Mouse (Mus musculus): ENCODE results near the gene Vps45. TPM values are rescaled to one million over a fixed set of nuclear protein-coding genes. Genes with fewer than 3 reads are reported as not detected.

The Vps45 gene
- polyA plus RNA-seq, 1 experiment from 2014 or later = 27.9 TPM

- no peak for DNase-seq (ENCODE audit: low spot score)
- no peak overlapping the region for H3K4me3 ChIP-seq (ENCODE audit: low read depth, low read length)
- ATAC-seq (ENCODE audit: low FRiP score) = no peak
- H3K36me3 ChIP-seq (ENCODE audit: control insufficient read depth, insufficient read depth, low read length) = no peaks in the 10 kb centered on the region
- no peaks in the 10 kb centered on the region for H3K27me3 ChIP-seq (ENCODE audit: control insufficient read depth, insufficient read depth, low read length)
- no peak overlapping the region for H3K27ac ChIP-seq (ENCODE audit: low read depth, low read length)
- no peak overlapping the region for H3K9ac ChIP-seq (ENCODE audit: low read depth, low read length)
- WGBS = 81% methylated on average over 14 of the region's 14 CpGs
- peaks cover 7% of the 10 kb centered on the region; the same call in 1 of the 2 replicates for H3K4me1 ChIP-seq (replicated peaks; ENCODE audit: control insufficient read depth, insufficient read depth, low read length)
- H3K4me2 ChIP-seq (replicated peaks; ENCODE audit: low read depth, low read length) = no peak overlapping the region
- no peaks in the 10 kb centered on the region for H3K9me3 ChIP-seq (ENCODE audit: control insufficient read depth, low read length)
Measured at GRCm38 (mm10) chr3:96000080-96000632, 58.1 kb downstream of the Vps45 start.

- 88% methylated on average over 12 of the region's 12 CpGs for WGBS
- Histone ChIP-seq H3K27me3 (ENCODE audit: control insufficient read depth, insufficient read depth, low read length) (no peaks in the 10 kb centered on the region), H3K4me3 (ENCODE audit: low read depth, low read length) (no peak overlapping the region), H3K27ac (ENCODE audit: low read depth, low read length) (no peak overlapping the region), H3K36me3 (ENCODE audit: control insufficient read depth, insufficient read depth, low read length) (no peaks in the 10 kb centered on the region), H3K9ac (ENCODE audit: low read depth, low read length) (no peak overlapping the region), H3K9me3 (ENCODE audit: control insufficient read depth, low read length) (no peaks in the 10 kb centered on the region), H3K4me2 (replicated peaks; ENCODE audit: low read depth, low read length) (no peak overlapping the region), H3K4me1 (replicated peaks; ENCODE audit: control insufficient read depth, insufficient read depth, low read length) (peaks cover 7% of the 10 kb centered on the region; the same call in 1 of the 2 replicates)
- DNase-seq (ENCODE audit: low spot score) = no peak
- ATAC-seq (ENCODE audit: low FRiP score) = no peak
Measured at GRCm38 (mm10) chr3:95999308-96000079, 58.8 kb downstream of the Vps45 start.

GRCm38 (mm10) chr3:95997203-95997721 is 61.0 kb downstream of the Vps45 start:
- no peak for DNase-seq (ENCODE audit: low spot score)
- no peaks in the 10 kb centered on the region for H3K27me3 ChIP-seq (ENCODE audit: control insufficient read depth, insufficient read depth, low read length)
- peaks cover 18% of the 10 kb centered on the region; the same call in 1 of the 2 replicates for H3K4me1 ChIP-seq (replicated peaks; ENCODE audit: control insufficient read depth, insufficient read depth, low read length)
- H3K4me3 ChIP-seq (ENCODE audit: low read depth, low read length) = peak overlapping the region; percentile 52
- peak overlapping the region; percentile 49 for H3K4me2 ChIP-seq (replicated peaks; ENCODE audit: low read depth, low read length)
- no peaks in the 10 kb centered on the region; the same call in 1 of the 2 replicates for H3K36me3 ChIP-seq (ENCODE audit: control insufficient read depth, insufficient read depth, low read length)
- 0 out of 2 replicates have a peak overlapping the region, but pooled peaks have one; percentile 20 for H3K9ac ChIP-seq (ENCODE audit: low read depth, low read length)
- ATAC-seq (ENCODE audit: low FRiP score) = 0 out of 2 replicates have a peak, but pooled peaks have one; percentile 19
- H3K9me3 ChIP-seq (ENCODE audit: control insufficient read depth, low read length) = no peaks in the 10 kb centered on the region
- H3K27ac ChIP-seq (ENCODE audit: low read depth, low read length) = no peak overlapping the region
- 25% methylated on average over 9 of the region's 9 CpGs for WGBS

- peak overlapping the region; percentile 94 for H3K9ac ChIP-seq (ENCODE audit: low read depth, low read length)
- peaks cover 18% of the 10 kb centered on the region; the same call in 1 of the 2 replicates for H3K4me1 ChIP-seq (replicated peaks; ENCODE audit: control insufficient read depth, insufficient read depth, low read length)
- ATAC-seq (ENCODE audit: low FRiP score) (no peak; the same call in 1 of the 2 replicates), DNase-seq (ENCODE audit: low spot score) (no peak)
- no peaks in the 10 kb centered on the region for H3K27me3 ChIP-seq (ENCODE audit: control insufficient read depth, insufficient read depth, low read length)
- H3K27ac ChIP-seq (ENCODE audit: low read depth, low read length) = peak overlapping the region; percentile 95
- WGBS = 11% methylated on average over 6 of the region's 6 CpGs
- H3K9me3 ChIP-seq (ENCODE audit: control insufficient read depth, low read length) = no peaks in the 10 kb centered on the region
- H3K4me2 ChIP-seq (replicated peaks; ENCODE audit: low read depth, low read length) = peak overlapping the region; percentile 49
- peak overlapping the region; percentile 52 for H3K4me3 ChIP-seq (ENCODE audit: low read depth, low read length)
- H3K36me3 ChIP-seq (ENCODE audit: control insufficient read depth, insufficient read depth, low read length) = peaks cover 2% of the 10 kb centered on the region
Measured at GRCm38 (mm10) chr3:95996451-95997073, 61.7 kb downstream of the Vps45 start.

- Histone ChIP-seq H3K4me3 (ENCODE audit: low read depth, low read length) (peak within 1 kb of the TSS; percentile 52), H3K4me2 (replicated peaks; ENCODE audit: low read depth, low read length) (peak within 1 kb of the TSS; percentile 49), H3K9ac (ENCODE audit: low read depth, low read length) (peak within 1 kb of the TSS; percentile 94), H3K27me3 (ENCODE audit: control insufficient read depth, insufficient read depth, low read length) (no peaks in the 10 kb centered on the region), H3K4me1 (replicated peaks; ENCODE audit: control insufficient read depth, insufficient read depth, low read length) (peaks cover 18% of the 10 kb centered on the region; the same call in 1 of the 2 replicates), H3K9me3 (ENCODE audit: control insufficient read depth, low read length) (no peaks in the 10 kb centered on the region), H3K36me3 (ENCODE audit: control insufficient read depth, insufficient read depth, low read length) (peaks cover 6% of the 10 kb centered on the region), H3K27ac (ENCODE audit: low read depth, low read length) (peak within 1 kb of the TSS; percentile 95)
- under 1% methylated on average over 42 of the region's 84 CpGs for WGBS
- DNase-seq (ENCODE audit: low spot score) = peak; percentile 79
- ATAC-seq (ENCODE audit: low FRiP score) = peak; percentile 63
Measured at GRCm38 (mm10) chr3:95995802-95996428, 62.4 kb downstream of the Vps45 start, which contains the start of gene Plekho1. Gene Plekho1 (minus strand): TSS chr3:95996001.

GRCm38 (mm10) chr3:95994975-95995801 is 63.1 kb downstream of the Vps45 start:
- Histone ChIP-seq H3K4me1 (replicated peaks; ENCODE audit: control insufficient read depth, insufficient read depth, low read length) (peaks cover 18% of the 10 kb centered on the region; the same call in 1 of the 2 replicates), H3K9ac (ENCODE audit: low read depth, low read length) (peak overlapping the region; percentile 94), H3K4me3 (ENCODE audit: low read depth, low read length) (peak overlapping the region; percentile 52), H3K27ac (ENCODE audit: low read depth, low read length) (peak overlapping the region; percentile 95), H3K4me2 (replicated peaks; ENCODE audit: low read depth, low read length) (peak overlapping the region; percentile 49), H3K36me3 (ENCODE audit: control insufficient read depth, insufficient read depth, low read length) (peaks cover 8% of the 10 kb centered on the region), H3K9me3 (ENCODE audit: control insufficient read depth, low read length) (no peaks in the 10 kb centered on the region), H3K27me3 (ENCODE audit: control insufficient read depth, insufficient read depth, low read length) (no peaks in the 10 kb centered on the region)
- DNase-seq (ENCODE audit: low spot score) (peak; percentile 78), ATAC-seq (ENCODE audit: low FRiP score) (peak; percentile 80)
- WGBS = under 1% methylated on average over 49 of the region's 51 CpGs

- peak overlapping the region; percentile 49 for H3K4me2 ChIP-seq (replicated peaks; ENCODE audit: low read depth, low read length)
- DNase-seq (ENCODE audit: low spot score) (no peak), ATAC-seq (ENCODE audit: low FRiP score) (no peak)
- H3K36me3 ChIP-seq (ENCODE audit: control insufficient read depth, insufficient read depth, low read length) = peaks cover 14% of the 10 kb centered on the region
- H3K27ac ChIP-seq (ENCODE audit: low read depth, low read length) = peak overlapping the region; percentile 95
- WGBS = 20% methylated on average over 6 of the region's 6 CpGs
- peaks cover 18% of the 10 kb centered on the region; the same call in 1 of the 2 replicates for H3K4me1 ChIP-seq (replicated peaks; ENCODE audit: control insufficient read depth, insufficient read depth, low read length)
- peak overlapping the region; percentile 52 for H3K4me3 ChIP-seq (ENCODE audit: low read depth, low read length)
- no peaks in the 10 kb centered on the region for H3K9me3 ChIP-seq (ENCODE audit: control insufficient read depth, low read length)
- peak overlapping the region; percentile 94 for H3K9ac ChIP-seq (ENCODE audit: low read depth, low read length)
- H3K27me3 ChIP-seq (ENCODE audit: control insufficient read depth, insufficient read depth, low read length) = no peaks in the 10 kb centered on the region
Measured at GRCm38 (mm10) chr3:95994381-95994846, 63.9 kb downstream of the Vps45 start.

Measured in hindbrain, embryonic 11.5 days (tissue).